Mouse (Mus musculus): ENCODE measurements around the gene Tagln3.
A peak's percentile ranks its signal among the peaks of the same experiment; 100 is the strongest.

The Tagln3 gene

DNA sequence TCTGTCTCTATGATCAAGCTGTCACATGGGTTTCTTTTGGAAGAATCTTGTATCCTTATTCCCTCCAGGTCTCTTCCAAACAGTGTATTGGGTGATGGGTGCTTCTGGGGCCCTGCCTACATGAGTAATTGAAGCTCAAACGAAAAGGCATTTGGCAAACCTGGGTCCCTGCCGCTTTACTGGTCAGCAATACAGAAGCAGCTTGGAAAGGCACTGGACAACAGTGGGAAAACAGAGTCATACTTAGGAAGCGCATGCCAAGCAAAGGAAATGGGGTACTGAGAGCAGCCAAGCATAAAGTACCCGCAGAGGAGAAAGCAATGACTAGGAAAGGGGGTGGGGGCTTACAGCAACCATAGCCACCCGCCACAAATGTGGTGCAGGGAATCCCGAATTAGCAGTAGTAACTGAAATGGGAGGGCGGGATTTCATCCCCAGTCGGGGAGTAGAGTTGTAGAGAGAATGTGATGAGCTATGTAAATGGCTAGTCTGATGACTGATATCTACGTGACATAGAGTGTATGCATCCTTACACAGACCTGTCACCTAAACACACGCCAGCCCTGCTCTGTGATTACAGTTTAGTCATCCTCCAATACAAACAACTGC, 4.3 kb downstream of the Tagln3 start:
- no peak for DNase-seq (ENCODE audit: low spot score in 2 of 2)

DNA sequence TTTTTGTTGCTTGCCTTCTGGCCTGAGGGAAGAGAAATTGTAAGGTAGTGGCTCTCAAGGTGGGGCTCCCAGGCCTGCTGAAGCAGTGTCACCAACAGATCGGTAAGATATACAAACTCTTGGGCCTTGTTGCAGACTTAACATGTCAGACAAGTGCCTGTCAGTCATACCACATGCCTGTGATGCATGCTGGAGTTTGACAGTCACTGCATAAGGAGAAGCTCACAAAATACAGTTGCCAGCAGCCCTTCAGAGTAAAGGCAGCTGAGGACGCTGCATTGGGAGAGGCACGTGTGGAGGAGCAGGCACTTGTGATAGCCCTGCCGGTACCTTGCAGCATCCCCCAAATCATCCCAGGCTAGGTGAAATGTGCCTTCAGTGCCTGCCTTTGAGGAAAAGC, 6.1 kb downstream of the Tagln3 start:
- no peak for DNase-seq (ENCODE audit: low spot score in 2 of 2)

DNA sequence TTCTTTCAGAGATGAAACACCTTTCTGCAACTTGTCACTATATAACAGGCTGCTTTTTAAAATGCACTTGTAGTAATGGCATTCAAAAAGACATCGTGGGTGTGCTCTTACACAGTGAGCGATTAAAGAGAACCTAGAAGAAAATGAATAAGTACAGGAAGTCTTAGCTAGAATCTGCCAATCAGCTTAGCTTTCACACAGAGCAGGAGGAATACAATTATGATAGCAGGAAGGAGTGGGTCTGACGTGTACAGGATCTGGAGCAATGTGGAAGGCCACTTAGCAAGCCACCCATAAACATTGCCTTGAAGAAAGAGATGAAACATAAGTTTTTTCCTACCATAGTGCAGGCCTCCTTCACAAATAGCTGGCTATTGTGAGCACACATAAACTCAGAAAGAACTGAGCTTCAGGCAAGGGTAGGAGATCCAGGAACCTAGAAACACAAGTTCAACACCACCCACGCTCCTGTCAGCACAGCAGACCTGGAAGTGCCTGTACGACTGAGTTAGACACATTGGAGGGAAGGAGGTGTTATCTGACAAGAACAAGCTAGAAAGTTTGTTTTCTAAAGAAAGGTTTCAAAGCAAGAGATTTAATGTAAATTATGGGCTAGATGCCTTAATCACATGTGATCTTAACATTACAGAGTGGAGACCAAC, 9.8 kb downstream of the Tagln3 start:
- DNase-seq (ENCODE audit: low spot score in 2 of 2), result no peak

DNA sequence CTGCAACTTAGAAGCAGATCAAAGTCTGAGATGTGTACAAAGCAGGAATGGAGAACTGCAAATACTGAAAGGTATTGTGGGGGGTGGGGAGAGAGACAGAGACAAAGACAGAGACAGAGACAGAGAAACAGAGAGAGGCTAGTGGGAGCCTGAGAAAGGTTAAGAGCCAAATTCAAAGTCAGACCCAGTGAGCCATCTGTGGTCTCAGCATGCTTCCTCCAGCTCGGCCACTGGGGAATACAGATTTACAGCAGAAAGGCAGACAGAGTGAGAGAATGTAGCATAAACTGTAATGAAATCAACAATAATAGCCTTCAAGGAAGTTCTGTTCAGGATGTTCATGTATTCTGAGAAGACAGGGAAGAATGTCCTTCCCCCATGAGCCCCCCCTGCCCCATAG, 10.5 kb downstream of the Tagln3 start:
- DNase-seq (ENCODE audit: low spot score in 2 of 2), result no peak

DNA sequence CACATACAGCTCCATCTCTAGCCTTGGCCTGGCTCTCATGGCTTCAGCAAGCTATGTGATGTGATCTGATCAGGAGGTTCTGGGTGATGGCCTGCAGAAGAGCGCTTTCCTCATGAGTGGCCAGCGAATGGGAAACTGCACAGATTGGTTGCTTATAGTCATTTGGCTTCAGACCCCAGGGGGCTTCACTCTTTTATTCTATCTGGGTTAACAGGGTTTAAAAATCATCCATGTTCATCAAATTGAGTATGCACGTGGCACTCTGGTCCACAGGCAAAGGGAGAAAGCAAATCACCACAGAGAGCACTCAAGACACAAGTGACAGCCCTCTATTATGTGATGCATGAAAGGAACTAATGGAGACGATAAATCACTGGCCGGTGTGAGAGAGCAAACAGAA, 11.1 kb downstream of the Tagln3 start:
- DNase-seq (ENCODE audit: low spot score in 2 of 2), result no peak

DNA sequence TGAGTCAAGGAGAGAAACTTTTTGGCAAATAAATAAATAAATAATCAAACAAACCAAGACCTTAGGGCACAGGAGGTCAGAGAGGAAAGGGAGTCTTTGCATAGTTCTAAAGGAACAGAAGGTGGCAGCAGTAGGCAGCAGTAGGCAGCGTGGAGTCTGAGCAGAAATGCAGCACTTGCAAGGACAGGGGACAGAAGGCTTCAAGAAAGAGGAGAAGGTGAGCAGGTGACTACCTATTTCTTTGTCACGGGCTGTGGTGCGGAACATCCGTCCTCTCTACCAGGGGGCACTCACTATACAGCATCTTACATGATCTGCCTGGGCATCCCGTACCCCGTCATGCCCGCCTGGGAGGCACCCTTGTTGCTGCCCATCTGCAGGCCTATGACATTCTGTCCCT, 13.1 kb downstream of the Tagln3 start:
- no peak for DNase-seq (ENCODE audit: low spot score in 2 of 2)

DNA sequence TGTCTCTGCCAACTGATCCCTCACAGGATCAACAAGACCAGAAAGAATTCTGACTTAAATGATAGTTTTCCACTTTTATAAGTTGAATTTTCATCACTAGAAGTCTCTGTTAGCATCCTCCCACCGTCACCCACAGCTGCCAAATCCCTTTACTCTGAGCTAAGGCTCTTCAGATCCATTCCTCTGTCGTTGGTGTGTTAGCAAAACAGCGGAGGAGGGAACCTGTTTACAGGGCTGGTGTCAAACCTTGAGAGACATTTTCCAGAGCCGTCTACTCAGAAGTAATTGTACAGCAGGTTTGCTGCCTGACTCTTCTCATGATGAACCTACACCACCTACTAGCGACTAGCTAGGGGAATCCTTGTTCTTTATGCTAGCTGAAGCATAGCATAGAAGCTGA, 25.1 kb downstream of the Tagln3 start:
- DNase-seq (ENCODE audit: low spot score in 2 of 2), result no peak

DNA sequence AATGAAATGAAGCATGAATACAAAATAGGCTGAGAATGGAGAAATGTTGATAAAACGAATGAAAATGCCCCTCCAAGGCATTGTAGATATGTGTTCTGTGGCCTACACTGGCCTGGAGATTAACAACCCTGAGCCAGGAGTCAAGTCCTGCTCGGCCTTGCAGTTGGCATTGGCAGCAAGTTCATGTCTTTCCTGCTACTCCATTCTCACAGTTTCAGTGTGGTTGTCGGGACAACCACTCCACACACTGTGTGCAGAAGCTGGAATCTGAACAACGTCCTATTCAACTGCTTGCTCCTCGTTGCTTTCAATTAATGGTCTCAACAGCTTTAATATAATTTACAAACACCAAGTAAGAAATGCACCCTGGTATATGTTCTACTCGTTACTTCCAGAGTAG, 26.4 kb downstream of the Tagln3 start:
- DNase-seq (ENCODE audit: low spot score in 2 of 2), result no peak

DNA sequence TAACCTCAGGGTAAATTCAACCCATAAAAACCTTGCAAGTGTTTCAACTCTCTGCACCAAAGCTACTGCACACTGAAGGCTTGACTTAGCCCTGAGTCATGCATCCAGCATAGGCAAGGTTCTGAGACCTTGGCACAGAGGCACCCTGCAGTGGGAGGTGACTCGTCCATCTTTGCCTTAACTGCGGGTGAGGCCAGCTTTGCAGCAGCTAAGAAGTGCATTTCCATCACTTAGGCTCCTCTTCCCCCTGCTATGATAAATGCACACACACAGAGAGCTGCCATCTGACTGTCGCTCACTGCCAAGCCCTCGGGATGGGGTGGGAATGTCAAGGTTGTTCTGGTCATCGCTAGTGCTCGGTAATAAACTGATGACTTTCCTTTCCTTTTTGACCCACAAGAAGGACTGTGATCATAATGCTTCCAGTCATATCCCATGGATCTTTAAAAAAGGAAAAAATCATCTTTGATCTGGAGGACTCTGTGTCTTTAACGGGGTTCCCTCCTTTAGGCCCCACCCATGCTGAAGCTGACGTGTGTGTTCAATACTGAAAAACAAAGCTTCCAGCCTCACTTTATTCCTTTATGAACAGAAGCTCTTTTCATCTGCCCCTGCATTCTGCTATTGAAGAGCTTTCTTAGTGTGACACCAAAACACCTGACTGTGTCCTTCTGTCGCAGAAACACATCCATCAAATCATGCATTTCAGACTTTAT, 28.8 kb downstream of the Tagln3 start:
- DNase-seq (ENCODE audit: low spot score in 2 of 2), result no peak

DNA sequence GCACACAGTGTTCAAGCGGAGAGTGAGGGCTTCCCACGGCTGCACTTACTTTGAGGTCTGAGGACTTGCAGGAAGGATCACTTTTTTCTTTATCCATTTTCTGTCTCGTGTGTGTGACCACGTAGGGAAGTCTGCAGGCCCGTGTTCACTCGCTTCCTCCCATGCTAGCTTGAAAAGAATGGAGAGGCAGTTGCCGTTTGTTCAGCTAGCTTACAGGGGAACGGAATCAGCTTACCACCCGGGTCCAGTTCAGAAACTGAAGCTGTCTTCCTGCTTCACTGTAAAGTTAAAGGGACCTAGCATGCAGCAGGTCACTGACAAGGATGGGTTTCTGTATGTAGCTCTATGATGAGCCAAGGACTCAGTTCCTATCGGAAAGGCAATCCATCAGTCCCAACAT, 30.9 kb downstream of the Tagln3 start, which contains the start of gene Tmprss7:
Tmprss7 (minus strand) TSS at position 101 of the 400 bp plus-strand sequence.
- DNase-seq (ENCODE audit: low spot score in 2 of 2), result no peak

DNA sequence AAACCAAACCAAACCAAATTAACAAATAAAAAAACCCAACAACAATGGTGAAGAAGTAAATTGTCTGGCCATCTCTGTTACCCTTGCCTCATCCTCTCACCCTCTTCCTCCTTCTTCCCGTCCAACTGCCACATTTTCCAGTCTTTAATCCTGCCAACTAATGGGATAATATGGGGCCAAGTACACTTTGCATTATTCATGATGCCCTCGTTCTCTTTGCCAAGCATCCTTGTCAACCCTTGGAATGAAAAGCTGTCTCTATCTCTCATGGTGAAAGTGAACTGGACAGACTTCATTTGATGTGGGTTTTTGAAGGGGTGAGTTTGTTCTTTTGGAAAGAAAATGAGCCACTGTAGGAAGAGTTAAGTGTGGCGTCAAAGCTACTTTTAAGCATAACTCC, 31.6 kb downstream of the Tagln3 start:
- no peak for DNase-seq (ENCODE audit: low spot score in 2 of 2)

DNA sequence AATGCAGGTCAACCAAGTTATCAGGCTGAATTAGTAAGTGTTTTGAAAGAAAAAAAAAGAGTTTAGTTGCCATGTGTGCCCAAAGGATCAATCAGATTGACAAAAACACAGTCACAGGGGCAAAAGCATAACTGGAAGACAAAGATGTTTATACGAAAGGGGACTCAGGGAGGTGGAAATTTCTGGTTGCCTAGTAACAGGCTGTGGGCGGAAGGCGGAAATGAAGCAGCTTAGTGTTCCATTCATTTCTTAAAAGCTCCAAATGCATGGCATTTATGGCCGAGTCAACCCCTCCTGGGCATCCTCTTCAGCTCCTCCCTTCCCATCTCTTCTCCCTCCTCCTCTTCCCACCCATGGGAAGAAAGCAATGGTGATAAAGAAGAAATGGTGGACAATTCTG, 34.2 kb downstream of the Tagln3 start:
- peak; percentile 51 to 62 for DNase-seq (ENCODE audit: low spot score in 2 of 2)

DNA sequence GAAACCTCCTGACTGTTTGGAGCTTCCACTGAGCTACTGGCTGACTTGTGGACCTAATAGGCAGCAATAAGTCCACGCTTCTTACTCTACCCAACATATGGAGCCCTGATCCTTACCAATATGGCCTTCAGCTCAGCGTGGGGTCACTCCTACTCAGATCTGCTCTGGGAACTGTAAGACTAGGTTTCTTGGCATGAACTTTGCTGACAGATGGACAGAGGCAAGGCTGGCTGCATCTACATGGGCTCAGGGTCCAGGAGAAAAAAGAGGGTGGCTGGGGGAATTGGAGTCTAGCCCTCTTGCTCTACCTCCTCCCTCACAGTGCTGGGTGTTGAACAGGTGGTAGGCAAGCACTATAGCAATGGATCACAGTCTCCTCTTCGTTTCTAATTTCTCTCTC, 37.6 kb downstream of the Tagln3 start:
- no peak for DNase-seq (ENCODE audit: low spot score in 2 of 2)

DNA sequence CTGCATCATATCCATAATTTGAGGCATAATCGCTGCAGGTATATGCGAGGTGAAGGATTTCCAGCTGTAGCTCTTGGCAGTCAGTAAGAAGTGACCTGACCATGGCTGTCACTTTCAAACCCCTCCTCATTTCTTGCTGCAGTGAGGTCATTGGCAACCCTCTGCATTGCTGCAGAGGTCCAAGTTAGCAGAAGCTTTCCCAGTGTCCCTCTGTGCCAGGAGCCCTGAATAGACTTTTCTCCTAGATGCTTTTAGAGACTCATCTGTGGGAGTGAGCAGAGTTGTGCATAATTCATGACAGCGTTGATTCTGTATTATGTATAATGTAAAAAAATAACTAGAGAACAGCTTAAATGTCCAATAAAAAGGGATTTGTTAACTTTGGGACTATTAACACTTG, 39.1 kb downstream of the Tagln3 start:
- DNase-seq (ENCODE audit: low spot score in 2 of 2), result no peak

DNA sequence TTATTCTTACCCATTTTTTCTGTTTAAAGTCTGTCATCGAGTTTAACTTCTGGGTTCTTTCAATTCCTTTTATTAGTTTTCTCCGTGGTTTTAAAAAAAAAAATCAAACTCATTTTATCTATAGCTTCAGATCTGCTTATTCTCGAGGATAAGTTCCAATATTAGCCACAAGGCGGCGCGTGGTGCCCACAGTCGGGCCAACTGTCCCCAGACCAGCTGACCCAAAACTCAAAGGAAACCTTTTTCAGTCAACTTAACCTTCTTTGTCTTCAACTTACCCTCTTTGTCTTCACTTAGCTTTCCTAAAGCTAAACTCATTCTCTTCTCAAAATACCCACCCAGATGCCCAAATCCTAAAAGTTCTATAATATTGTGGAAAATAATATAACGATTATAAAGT, 39.6 kb downstream of the Tagln3 start:
- peak in 1 of 2 experiments; percentile 29 for DNase-seq (ENCODE audit: low spot score in 2 of 2)

DNA sequence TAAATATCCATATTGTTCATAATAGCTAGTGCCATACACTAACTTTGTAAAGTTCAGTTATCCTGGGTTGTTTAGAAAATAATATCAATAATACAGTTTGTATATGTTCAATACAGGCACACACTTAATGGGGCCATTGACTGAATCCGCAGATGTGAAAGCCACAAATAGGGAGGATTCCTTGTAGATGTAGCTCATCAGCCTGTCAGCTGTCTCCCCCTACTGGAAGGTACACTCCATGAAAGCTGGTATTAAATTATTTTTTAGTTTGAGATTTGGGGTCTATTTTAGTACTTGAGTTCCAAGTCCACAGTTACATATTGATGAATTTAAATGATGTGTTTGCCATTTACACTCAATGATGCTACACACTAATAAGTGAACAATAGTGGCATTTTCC, 47.9 kb downstream of the Tagln3 start:
- DNase-seq (ENCODE audit: low spot score in 2 of 2), result no peak

DNA sequence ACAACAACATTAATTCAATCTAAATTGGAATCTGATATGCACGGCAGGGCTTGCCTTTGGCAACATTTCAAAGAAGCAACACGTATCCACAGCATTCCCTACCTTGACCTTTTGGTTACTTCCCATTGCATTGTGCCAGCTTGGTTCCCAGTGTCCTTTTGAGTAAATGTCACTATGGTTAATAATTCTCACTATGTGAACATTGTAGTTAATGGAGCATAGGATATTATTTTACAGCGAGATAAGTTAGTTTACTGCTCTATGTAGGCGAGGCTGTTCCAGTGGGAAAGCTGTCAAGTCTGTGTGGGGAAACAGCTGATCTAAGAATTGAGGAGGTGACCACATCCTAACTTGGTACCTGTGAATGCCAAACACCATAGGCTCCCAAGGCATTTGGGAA, 54.4 kb downstream of the Tagln3 start:
- no peak for DNase-seq (ENCODE audit: low spot score in 2 of 2)

DNA sequence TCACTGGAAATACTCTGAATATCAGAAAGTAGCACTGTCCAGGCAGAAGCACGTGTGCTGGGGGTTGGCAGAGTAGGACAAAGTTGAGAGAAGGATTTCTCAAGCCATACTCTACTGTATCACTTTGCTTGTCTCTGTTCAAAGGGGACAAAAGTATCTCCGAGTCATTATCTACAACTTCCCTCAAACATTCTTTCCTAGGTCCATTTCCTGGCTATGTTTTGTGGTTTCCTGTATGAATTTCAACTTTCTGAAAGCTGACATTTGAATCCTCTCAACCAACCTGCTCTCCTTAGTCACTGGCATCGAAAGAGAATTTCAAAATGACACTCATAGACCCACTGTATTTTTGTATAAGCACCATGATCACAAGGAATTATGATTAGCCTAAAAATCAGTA, 56.2 kb downstream of the Tagln3 start:
- DNase-seq (ENCODE audit: low spot score in 2 of 2), result no peak

DNA sequence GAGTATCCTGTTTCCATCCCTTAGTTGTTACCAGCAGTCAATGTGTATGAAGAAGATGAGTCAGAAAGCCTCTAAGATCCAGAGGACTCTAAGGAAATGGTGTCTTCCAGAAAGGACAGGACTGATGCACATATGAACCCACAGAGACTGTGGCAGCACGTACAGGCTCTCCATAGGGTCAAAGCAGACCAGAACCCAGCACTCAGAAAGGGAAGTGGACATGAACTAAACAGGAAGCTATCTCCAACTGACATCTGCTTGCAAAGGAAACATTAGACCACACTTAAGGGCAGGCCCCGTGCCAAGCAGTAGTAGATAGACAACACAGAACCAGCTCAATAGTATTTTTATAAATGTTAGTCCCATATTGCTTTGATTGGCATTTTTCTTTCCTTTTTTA, 58.3 kb downstream of the Tagln3 start:
- no peak for DNase-seq (ENCODE audit: low spot score in 2 of 2)

DNA sequence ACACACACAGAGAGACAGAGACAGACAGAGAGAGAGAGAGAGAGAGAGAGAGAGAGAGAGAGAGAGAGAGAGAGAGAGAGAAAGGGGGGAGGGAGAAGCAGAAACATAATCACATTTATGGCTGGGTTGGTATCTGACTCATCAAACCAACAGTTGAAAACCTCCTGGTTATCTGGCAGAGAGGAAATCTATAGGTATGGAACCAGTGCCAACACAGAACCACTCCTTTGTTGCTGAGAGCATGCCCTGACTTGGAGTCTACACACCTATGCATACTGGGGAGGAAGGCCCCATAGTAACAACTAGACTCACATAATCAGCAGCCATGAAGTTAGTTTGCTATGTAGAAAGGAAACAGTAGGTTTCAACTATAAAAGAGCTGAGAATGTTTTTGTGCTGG, 62.0 kb downstream of the Tagln3 start:
- no peak for DNase-seq (ENCODE audit: low spot score in 2 of 2)

Data from right cerebral cortex, postnatal 36 days (tissue).